Mouse (Mus musculus) layer of hippocampus, adult 8-10 months (tissue): Measurements from ENCODE around the gene Mob3b. TPM values are rescaled to one million over a fixed set of nuclear protein-coding genes. Genes with fewer than 3 reads are reported as not detected.

Source experiments
- DNase-seq, 2 experiments: peaks; one replicate each; pipeline ENCODE4 v3.0.0; 2022; ENCODE audit warnings: low spot score in 2 of 2
- total RNA-seq, 4 experiments: library from RNA; stranded (reverse); gene quantifications; 2 replicates each; pipeline ENCODE4 v1.2.4; 2022

The Mob3b gene
- total RNA-seq, 4 experiments from 2014 or later: 5.6 to 7.2 (median 6.3) TPM

DNA sequence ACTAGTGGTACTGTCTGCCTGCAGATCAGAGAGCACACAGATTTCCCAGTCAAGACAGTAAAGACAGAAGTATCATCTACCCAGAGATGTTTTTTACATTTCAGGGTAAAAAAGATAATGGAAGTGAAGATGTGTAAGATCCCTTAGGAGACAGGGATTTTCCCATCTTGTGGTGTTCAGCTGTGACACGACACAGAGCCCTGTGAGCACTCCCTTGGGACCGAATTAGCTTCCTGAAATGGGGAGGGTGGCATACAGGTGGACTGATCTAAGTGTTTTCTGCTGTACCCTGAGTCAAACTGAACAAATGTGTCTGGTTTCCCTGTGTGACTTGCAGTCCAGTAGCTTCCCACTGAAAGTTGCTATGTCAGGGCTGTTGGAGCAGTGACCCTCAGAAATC is 42.3 kb downstream of the Mob3b start:
- no peak for DNase-seq

- DNase-seq: no peak
Observed at GRCm38 (mm10) chr4:35113516-35114248, 43.6 kb downstream of the Mob3b start.

GRCm38 (mm10) chr4:35112452-35112851 is 44.8 kb downstream of the Mob3b start:
- DNase-seq: no peak

GRCm38 (mm10) chr4:35105115-35105773 is 52.0 kb downstream of the Mob3b start:
- DNase-seq: no peak

DNA sequence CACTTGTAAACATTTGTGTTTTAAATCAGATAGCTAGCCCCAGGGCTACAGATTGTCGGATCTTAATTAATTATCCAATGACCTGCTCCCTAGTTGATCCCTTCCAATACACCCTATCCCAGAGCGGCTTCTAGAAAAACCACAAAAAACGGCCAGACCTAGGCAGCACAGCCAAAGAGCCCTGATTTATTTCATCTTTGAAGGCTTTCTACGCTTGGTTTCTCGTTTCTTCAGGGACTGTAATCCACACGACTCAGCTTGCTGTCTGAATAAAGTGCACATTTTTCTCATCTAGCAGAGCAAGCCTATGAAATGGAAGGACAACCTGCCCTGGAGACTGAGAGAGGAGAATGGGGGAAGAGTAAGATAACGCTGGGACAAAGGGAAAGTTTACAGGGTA is 56.1 kb downstream of the Mob3b start:
- DNase-seq: no peak

- peak; percentile 71 to 76 for DNase-seq
Observed at GRCm38 (mm10) chr4:35099865-35100780, 57.2 kb downstream of the Mob3b start.

DNA sequence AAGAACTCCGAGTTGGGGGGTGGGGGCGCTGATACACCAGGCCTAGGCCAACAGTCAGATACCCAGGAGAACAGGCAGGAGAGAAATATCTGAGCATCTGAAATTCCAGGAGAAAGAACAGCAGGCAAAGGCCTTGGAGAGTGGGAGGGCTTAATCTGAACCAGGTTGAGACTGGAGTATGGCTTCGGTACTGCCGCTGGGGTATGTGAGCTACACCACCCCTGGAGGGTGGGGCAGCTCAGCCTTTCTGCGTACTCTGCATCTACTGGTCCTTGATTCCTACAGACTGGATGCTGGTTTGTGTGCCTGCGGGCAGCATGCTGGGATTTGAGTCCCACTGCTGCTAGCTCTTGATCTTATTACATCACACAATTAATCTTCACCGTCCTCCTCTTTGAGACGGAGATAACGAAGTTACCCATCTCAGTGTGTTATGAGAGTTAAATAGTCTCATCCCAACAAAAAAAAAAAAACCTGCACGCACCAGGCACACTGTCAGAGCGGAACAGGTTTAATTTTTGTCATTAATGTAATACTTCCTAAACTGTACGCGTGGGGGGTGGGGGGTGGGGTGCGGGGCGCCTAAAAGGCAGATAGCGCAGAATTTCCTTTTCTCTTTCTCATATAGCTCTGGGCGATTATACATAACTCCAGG is 57.9 kb downstream of the Mob3b start:
- no peak for DNase-seq

GRCm38 (mm10) chr4:35098552-35098951 is 58.7 kb downstream of the Mob3b start:
- DNase-seq: no peak

GRCm38 (mm10) chr4:35096226-35097175 is 60.8 kb downstream of the Mob3b start:
- DNase-seq: no peak

- no peak for DNase-seq
Observed at GRCm38 (mm10) chr4:35092457-35092856, 64.8 kb downstream of the Mob3b start.

GRCm38 (mm10) chr4:35091157-35091784 is 66.0 kb downstream of the Mob3b start:
- DNase-seq: no peak

- DNase-seq: peak in 1 of 2 experiments; percentile 18
Observed at GRCm38 (mm10) chr4:35089321-35090316, 67.7 kb downstream of the Mob3b start.

GRCm38 (mm10) chr4:35086067-35086700 is 71.1 kb downstream of the Mob3b start:
- no peak for DNase-seq

GRCm38 (mm10) chr4:35084060-35084459 is 73.2 kb downstream of the Mob3b start:
- DNase-seq: no peak

- no peak for DNase-seq
Observed at GRCm38 (mm10) chr4:35082476-35083114, 74.7 kb downstream of the Mob3b start.

DNA sequence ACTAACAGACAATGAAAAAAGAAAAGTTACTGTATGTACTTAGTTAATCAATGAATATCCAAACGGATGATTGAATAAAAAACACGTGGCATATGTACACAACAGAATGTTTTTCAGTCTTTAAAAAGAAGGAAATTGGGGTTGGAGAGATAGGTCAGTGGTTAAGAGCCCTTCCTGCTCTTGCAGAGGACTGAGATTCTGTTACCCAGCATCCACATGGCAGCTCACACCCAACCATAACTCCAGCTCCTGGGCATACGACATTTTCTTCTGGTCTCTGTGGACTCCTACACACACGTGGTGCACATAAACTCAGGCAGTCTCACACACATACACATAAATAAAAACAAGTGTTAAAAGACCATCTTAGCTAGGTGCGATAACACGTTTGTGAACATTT is 77.0 kb downstream of the Mob3b start:
- DNase-seq: no peak

- DNase-seq: no peak
Observed at GRCm38 (mm10) chr4:35068739-35069138, 88.5 kb downstream of the Mob3b start.

DNA sequence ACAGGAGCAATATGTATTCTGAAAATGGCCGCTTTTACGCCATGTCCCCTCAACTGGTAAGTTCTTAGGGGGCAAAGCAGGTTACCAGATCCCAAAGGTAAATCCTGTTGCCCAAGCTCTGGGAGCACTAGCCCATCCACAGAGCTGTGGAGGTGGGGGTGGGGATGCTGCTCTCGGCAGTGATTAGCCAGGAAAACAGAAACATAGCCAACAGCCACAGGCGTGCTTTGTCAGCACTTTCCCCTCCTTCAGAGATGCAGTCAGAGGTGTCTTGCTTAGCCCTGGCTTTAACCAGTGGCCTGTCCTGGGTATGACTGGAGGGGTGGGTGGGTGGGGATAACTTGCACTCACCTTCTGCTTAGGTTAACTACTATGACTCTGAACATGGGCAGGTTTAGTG is 91.1 kb downstream of the Mob3b start:
- no peak for DNase-seq
